Mouse (Mus musculus): ENCODE measurements around the gene Ngdn.
"Not testable (repeated sequence)": the region's sequence is repeated elsewhere in the genome, so short reads cannot be mapped to it uniquely, and the experiment has no call there.

Gene Ngdn

DNA sequence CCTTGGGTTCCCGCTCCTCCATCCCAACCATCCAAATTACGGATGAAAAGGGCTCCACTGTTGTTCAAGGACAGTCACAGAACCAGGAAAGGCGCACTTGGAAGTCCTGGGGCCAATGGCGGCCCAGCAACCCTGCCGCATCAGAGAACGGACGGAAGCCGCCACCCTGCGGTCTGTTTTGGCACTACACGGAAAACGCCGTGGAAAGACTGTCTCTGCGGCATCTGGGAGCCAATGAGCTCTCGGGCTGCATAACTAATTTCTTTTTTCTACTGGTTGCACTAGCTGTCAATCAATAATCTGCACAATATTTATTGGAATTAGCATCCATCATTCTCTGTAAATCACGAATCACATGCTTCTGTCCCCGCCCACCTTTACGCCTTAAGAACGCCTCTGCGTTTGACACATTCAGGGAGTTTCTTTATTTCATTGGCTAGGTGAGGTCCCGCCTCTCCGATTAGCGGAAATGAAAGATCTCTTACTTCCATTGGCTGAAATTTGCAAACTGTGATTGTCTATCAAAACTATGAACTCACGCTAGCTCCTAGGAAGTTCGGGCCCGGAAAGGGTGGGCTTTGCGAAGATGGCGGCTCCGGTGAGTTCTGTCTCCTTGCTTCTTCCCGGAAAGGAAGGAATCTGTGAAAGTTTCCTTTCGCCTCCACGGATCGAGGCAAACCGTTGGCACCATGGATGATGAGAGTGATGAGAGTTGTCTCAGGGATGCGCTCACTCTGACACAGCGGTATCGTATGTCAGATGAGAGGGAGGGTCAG lies at the start of gene Ngdn:
Ngdn (plus strand) TSS at position 464 of the 776 bp plus-strand sequence.
- DNase-seq (ENCODE audit: low spot score), result peak; percentile 93

DNA sequence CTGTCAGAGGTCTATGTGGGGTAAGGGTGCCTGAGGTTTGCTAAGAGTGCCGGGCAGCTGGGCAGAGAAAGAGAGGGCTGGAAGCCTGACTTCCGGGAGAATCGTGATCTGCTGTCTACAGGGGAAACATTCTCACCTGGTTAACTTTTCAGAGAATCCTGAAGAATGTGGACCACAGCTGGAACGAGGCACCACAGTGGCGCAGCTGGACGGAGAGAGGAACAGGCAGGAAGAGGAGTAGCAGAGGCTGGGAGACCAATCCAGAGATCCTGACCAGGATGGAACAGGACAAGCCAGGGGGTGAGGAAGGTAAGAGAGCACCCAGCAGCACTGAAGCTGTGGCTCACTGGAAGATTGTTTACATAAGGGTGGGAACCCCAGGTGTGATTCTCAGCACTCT lies 49.6 kb upstream of the Ngdn start:
- DNase-seq (ENCODE audit: low spot score), result no peak

DNA sequence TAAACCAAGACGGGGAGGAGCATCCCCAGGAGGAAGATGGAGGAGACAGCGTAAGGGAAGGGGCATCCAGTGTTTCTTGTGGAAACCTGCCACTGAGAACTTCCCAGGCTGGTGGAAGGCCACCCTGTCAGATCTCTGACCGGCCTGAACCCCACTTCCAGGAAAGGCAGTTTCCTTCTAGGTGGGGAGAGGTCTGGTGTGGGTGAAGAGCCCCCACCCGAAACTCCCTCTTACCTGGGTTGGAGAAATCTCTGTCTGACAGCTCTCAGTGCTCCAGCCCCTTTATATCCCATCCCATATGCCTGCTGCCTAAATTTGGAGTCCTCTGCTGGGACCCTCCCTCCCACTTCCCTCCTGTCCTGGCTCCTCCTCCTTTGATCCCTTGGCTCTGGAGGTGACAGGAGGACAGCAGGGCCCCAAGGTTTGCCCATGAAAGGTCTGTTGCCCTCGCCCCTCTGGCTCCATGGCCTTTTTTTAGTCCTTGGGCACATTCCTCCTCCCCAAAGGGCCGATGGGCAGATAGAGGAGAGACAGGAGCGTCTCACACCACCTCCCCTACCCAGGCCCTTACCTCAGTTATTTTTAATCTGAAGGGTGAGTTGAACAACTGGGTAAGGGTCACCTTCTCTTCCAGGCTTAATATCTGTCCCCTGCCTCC lies 48.8 kb upstream of the Ngdn start, which contains the start of gene Myh6:
Myh6 (minus strand) TSS at position 608 of the 658 bp plus-strand sequence.
- DNase-seq (ENCODE audit: low spot score), result no peak

DNA sequence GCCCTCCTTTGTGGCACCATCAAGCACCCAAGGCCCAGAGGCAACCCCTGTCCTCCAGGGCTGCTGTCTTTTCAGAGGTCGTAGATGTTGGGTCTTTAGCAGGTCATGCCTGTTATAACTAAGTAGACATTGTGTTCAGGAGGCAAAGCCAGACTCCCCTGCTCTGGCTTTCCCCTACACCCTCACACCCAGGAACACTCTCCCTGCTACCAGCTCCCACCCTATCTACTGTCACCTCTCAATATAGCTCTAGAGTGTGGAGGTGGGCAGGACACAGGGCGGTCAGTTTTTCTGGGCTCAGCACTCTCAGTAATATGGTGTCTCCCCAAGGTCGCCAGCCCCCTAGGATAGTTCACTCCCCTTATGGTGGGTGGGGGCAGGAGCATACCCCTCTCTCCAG lies 47.4 kb upstream of the Ngdn start:
- DNase-seq (ENCODE audit: low spot score), result no peak

DNA sequence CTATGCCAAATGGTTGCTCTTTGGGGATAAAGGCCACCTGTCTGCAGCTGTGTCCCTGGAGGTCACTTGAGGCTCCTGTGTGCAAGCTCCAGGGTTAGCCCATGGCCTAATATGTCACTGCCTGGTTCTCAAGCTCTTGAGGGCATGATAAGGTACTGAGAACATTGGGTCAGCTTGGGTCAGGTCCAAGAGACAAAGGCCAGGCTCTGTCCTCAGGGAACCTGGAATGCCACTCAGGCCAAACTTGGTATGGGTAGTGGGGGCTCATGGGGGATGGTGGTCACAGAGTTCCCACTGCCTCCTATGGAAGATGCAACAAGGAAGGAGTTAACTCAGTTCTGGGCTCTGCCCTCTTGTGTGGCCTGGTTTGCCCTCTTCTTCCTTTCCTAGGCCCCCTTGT lies 46.9 kb upstream of the Ngdn start:
- no peak for DNase-seq (ENCODE audit: low spot score)

DNA sequence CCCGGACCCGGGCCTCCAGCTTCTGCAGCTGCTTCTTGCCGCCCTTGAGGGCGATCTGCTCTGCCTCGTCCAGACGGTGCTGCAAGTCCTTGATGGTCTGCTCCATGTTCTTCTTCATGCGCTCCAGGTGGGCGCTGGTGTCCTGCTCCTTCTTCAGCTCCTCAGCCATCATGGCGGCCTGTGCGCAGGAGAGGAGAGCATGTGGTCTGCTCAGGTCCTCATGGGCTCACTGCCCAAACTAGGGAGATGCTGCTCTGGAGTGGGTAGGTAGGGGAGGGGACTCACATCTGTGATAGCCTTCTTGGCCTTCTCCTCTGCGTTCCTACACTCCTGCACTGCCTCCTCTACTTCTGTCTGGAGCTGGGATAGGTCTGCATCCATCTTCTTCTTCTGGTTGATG lies 42.5 kb upstream of the Ngdn start:
- DNase-seq (ENCODE audit: low spot score), result not testable (repeated sequence)

DNA sequence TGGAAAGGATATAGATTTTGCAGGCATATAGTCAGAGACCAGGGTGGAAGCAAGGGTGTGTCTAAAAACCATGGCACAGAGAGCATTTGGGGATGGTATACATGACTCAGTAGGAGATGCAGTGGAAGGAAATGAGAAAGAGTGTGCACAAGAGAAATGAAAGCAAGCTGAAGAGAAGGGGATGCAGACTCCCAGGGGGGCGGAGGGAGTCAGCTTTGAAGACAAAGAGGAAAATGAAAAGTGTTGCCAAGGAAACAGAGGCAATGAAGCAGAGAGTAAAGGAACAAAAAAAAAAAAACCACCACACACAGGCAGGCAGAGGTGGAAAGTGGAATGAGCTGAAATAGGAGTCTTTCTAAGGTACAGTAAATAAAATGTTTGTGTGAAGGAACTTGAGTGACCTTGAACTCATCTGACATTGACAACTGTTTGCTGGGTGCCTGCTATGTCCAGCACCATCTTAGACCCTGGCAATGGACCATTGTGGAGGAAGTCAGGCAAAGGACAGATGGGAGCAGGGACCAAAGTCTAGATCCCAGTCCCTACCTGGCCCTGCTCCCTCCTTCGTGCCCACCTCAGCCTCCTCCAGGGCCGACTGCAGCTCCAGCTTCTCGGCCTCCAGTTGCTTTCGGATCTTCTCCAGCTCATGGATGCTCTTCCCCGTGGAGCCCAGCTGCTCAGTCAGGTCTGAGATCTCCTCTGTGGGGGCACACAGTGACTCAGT lies 41.0 kb upstream of the Ngdn start:
- DNase-seq (ENCODE audit: low spot score), result no peak

DNA sequence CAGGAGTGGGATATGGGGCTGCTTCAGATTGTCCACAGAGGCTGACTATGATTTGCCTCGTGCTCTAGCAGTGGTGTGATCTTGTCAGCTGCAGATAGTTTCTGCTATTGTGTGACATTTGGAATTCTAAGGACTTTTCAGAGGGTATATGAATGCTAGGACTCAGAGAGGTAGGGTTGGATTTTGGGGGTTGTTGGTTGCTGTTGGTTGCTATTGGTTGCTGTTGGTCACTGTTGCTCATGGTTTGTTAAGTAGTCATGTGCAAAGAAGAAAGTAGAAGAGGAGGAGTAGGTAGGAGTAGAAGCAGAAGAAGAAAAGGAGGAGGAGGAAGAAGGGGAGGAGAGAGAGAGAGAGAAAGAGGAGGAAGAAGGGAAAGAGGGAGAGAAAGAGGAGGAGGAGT lies 38.6 kb upstream of the Ngdn start, which contains the start of gene Gm17428:
Gm17428 (plus strand) TSS at position 301 of the 400 bp plus-strand sequence.
- no peak for DNase-seq (ENCODE audit: low spot score)

DNA sequence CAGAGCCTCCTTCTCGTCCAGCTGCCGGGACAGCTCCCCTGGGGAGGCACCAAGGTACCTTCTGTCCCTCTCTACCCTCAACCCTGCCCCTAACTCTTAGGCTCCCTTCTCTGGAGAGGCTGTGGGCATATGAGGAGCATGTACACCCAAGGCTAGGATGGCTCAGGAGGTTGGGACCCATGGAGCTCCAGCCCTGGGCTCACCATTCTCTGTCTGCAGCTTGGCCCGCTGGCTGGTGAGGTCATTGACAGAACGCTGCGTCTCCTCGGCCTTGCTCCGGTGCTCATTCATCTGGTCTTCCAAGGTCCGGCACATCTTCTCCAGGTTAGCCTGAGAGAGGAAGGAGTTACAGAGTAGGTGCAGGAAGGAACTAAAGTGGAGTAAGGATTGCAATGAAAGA lies 36.6 kb upstream of the Ngdn start:
- no peak for DNase-seq (ENCODE audit: low spot score)

DNA sequence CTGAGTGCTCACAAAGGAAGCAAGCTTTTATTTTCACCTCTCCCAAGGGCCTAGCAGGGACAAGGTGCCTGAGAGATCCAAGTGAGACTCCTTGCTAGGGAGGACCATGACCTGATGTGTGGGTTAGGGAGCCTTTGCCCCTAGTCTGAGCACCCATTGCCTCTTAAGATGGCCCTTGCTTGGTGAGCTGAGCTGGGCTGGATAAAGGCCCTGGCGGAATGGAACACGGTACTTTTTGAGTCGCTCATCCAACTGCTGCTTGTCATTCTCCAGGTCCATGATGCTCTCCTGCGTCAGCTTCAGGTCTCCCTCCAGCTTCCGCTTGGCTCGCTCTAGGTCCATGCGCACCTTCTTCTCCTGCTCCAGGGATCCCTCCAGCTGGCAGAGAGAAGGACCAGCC lies 33.3 kb upstream of the Ngdn start:
- no peak for DNase-seq (ENCODE audit: low spot score)

DNA sequence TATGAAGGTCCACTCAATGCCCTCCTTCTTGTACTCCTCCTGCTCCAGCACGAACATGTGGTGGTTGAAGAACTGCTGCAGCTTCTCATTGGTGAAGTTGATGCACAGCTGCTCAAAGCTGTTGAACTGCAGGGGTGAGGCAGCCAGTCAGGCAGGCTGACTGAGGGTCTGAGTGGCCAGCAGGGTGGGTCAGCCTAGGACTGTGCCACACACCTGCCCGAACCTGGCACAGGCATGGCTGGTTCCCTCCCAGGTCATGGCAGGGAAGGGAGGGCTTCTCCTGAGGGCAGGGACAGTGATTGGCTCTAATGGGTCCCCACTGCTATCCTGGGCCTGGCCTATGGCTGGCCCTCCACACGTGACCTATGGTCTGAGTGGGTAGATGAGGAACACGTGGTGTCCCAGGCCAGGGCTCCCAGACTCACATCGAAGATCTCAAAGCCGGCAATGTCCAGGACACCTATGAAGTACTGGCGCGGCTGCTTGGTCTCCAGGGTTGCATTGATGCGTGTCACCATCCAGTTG lies 26.8 kb upstream of the Ngdn start:
- not testable (repeated sequence) for DNase-seq (ENCODE audit: low spot score)

DNA sequence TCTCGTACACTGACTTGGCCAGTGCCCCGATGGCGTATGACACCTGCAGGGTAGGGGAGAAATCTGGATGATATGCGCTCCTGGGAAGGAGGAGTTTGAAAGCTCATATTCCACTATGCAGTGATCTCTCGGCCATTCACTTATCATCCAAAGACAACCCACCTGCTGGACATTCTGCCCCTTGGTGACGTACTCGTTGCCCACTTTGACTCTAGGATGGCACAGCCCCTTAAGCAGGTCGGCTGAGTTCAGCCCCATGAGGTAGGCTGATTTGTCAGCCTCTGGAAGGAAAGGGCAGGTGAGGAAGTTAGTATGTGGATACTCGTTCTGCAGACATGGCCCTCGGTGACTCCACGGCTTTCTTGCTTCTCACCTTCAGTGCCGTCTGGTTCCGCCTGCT lies 26.4 kb upstream of the Ngdn start:
- no peak for DNase-seq (ENCODE audit: low spot score)

DNA sequence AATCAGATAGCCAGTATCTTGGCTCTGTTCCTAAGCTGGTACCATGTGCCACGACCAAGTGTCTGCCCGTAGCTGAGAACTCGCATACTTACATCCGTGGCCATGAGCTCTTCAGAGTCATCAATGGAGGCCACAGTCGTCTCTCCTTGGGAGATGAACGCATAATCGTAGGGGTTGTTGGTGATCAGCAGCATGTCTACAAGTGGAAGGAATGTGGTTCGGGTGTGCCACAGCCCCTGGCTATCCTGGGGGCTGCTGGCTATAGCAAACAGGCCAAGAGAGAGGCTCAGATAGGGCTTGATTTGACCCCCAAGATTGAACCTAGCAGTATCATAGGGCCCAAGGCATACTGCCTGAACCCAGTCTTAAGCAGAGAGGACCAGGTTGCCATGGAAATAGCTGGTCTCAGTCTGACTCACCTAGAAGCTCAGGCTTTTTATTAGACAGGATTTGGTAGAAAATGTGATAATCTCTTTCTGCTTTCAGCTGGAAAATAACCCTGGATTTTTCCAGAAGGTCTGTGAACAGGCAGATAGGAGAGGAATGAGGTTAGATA lies 25.3 kb upstream of the Ngdn start:
- DNase-seq (ENCODE audit: low spot score), result no peak

DNA sequence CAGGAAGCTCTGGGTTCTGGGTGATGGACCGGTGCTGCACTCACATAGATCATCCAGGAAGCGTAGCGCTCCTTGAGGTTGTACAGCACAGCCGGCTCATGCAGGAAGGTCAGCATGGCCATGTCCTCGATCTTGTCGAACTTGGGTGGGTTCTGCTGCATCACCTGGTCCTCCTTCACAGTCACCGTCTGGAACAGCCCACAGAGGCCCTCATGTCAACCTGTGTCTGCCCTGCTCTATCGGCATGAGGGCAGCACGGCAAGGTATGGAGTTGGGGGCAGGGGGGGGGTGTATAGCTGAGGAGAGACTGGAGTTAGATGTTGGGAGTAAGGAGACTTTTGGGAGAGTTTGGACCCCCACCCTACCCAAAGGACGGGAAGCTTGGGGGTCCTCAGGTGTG lies 23.1 kb upstream of the Ngdn start:
- DNase-seq (ENCODE audit: low spot score), result no peak

DNA sequence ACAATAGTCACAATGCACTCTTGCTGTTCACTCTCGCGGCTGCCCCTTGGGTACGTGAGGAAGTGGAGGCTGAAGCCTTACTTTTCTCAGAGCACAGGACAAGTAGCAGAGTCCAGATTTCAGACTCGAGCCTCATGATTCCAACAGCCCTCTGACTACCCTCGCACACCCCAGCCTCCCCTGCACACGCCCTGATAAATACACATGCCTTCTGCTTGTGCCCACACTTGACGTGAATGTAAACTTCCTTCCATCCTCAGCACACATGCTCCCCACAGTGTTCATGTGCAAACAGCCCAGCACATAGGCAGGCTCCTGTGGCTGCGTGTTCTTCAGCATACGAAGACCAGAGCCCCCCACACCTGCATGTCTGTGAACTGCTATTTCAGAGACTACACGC lies 21.6 kb upstream of the Ngdn start:
- no peak for DNase-seq (ENCODE audit: low spot score)

DNA sequence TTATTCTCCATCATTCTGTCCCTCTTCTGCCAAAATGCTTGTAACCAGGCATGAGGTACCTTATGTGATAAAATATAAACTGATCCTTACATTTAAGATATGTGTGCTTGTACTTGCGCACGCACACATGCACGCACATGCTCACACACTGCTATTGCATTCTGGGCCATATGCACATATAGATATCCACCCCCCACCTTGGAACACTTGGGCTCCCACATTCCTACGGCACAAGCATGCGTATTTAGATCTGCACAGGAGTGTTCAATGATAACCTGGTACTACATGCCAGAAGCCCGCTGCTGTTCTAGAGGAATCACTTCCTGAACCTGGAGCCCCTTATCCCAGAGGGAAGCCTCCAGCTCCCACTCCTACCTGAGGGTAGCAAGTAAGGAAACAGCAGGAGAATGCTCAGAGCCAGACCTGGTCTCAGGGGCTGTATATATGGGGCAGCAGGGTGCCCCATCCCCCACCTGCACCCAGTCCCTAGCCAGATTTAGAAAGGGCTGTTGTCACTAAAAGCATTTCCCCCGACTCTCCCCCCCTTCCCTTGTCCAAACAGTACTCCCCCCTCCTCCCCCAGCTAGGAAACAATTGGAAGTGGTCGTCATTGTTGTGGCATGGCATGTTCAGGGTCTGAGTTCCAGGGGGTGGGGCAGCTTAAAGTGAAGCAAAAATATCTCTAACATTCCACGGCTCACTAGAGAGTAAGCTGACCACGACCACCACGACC lies 21.0 kb upstream of the Ngdn start, which contains the start of gene Myh7:
Myh7 (minus strand) TSS at position 491 of the 733 bp plus-strand sequence.
- no peak for DNase-seq (ENCODE audit: low spot score)

DNA sequence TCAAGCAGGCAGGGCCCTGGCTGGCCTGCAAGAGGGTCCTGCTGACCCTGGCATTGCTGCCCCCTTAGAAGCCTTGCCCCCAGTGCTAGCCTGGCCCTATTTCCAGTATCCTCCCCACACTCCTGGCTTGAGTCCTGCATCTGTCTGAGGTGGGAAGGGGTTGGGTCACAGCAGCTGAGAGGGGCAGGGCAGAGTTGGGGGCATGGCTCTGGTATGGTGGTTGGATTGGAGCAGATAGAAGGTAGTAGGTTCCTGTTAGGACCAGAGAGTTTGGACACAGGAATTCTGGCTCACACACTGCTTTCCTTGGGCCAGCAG lies 20.4 kb upstream of the Ngdn start:
- DNase-seq (ENCODE audit: low spot score), result no peak

DNA sequence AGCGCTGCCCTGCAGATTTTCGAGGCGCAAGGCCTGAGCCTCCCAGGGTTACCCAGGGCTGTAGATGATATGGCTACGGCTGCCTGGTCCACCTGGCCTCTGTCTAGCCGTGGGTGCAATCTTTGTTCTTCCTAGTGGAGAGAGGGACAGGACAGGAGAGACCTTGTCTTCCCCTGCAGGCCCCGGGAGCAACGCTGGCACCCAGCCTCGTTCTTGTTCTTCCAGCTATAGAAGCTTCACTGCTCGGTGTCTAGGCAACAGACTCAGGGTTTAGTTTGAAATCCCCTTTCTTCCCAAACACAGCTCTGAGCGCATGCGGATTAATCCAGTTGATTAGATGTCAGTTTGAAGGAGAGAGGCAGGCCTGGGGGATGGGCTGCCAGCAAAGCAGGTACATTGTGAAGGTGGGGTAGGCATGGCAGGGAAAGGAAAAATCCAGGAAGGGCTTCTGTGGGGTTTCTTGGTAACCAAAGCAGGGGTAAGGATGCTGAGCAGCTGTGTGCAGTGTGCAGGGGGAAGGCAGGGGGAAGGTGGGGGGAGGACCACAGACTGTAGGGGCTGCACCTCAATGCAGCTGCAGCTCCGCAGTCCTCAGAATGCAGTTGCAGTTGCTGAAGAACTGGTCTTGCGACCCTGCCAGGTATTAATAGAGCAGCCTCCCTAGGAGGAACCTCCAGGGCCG lies 19.7 kb upstream of the Ngdn start:
- DNase-seq (ENCODE audit: low spot score), result no peak

DNA sequence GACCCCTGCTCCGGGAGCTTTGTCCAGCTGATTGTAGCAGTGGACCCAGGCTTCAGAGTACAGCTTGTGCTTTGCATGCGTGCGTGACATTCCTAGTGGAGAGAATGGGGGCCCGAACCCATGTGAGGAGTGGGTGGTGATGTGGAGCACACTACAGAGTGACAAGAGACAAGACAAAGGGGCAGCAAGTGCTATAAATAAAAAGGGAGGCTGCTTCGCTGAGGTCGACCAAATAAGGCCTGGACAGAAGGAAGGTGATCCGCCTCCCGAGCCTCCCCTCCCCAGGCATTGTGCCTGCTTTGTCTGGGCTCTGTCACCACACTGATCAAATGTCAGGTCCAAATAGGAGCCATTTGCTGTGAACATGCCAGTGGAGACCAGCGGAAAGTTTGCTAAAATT lies 18.5 kb upstream of the Ngdn start:
- no peak for DNase-seq (ENCODE audit: low spot score)

DNA sequence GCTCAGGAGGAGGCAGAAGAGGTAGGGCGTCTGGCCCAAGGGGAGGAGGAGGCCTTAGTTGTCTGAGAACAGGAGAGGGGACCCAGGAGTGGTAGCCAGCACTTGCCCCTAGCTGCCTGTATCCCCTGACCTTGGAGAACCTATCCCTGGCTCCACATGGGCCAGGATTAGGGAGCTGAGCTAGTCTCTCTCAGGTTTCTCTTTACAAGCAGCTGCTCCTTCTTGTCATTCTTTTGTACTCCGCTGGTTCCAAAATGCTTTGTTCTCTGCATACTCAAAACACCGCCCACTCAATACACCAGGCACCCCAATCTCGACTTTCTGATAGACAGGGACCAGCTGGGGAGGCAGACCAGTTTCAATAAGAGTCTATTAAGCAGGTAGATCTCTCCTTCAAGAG lies 18.0 kb upstream of the Ngdn start:
- DNase-seq (ENCODE audit: low spot score), result no peak

DNA sequence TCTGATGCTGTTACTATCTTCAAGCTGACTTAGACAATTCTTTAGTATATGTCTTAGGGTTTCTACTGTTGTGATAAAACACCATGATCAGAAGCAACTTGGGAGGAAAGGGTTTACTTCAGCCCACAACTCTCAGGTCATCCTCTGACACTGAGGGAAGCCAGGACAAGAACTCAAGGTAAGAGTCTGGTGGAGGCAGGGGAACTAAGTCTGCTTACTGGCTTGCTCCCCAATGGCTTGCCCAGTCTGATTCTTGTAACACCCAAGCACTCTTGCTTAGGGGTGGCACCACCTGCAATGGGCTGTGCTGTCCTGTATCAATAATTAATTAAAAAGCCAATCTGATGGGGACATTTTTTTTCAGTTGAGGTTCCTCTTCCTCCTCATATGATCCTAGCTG lies 16.6 kb upstream of the Ngdn start:
- no peak for DNase-seq (ENCODE audit: low spot score)

Measured in spleen, adult 12 weeks (tissue).